Mouse (Mus musculus) midbrain, embryonic 14.5 days (tissue): ENCODE measurements around the gene Rundc3a. TPM values are rescaled to one million over a fixed set of nuclear protein-coding genes. Genes with fewer than 3 reads are reported as not detected.

ENCODE experiments used
- ATAC-seq: fragments of 200-750 bp; cut with Nextera tagmentation; 2 replicates; pipeline ENCODE4 v1.8.0; 2017; ENCODE audit warnings: moderate number of reproducible peaks, moderate library complexity; ENCODE audit not compliant: low FRiP score, low TSS enrichment
- DNase-seq: peaks from one replicate; pipeline ENCODE4 v3.0.0-alpha.2; 2015
- H3K27ac ChIP-seq: fragments of 300-500 bp; sonication (generic); replicated peaks from 2 replicates; pipeline ENCODE4 v1.5.1; 2014; ENCODE audit warnings: mild to moderate bottlenecking, low read depth, low read length, moderate library complexity
- H3K27me3 ChIP-seq: fragments of 300-500 bp; sonication (generic); 2 replicates; pipeline ENCODE4 v1.6.1; 2014; ENCODE audit warnings: low read length, control low read depth, mixed read lengths; ENCODE audit not compliant: control insufficient read depth, insufficient read depth
- H3K36me3 ChIP-seq: fragments of 300-500 bp; sonication (generic); 2 replicates; pipeline ENCODE4 v1.6.1; 2014; ENCODE audit warnings: low read length, control low read depth; ENCODE audit not compliant: control insufficient read depth, insufficient read depth
- H3K4me1 ChIP-seq: fragments of 300-500 bp; sonication (generic); 2 replicates; pipeline ENCODE4 v1.6.1; 2014; ENCODE audit warnings: mild to moderate bottlenecking, antibody characterized with exemption, low read length, control low read depth; ENCODE audit not compliant: control insufficient read depth, insufficient read depth
- H3K4me2 ChIP-seq: fragments of 300-500 bp; sonication (generic); 2 replicates; pipeline ENCODE4 v1.6.1; 2014; ENCODE audit warnings: mild to moderate bottlenecking, low read length, moderate library complexity
- H3K4me3 ChIP-seq: fragments of 300-500 bp; sonication (generic); replicated peaks from 2 replicates; pipeline ENCODE4 v1.5.1; 2014; ENCODE audit warnings: low read depth, low read length
- H3K9ac ChIP-seq: fragments of 300-500 bp; sonication (generic); replicated peaks from 2 replicates; pipeline ENCODE4 v1.6.1; 2014; ENCODE audit warnings: mild to moderate bottlenecking, low read length, moderate library complexity
- H3K9me3 ChIP-seq: fragments of 300-500 bp; sonication (generic); 2 replicates; pipeline ENCODE4 v1.6.1; 2016; ENCODE audit warnings: low read length, control low read depth, mixed read lengths; ENCODE audit not compliant: control insufficient read depth
- WGBS: fragments of 180-500 bp; shearing (Covaris S2); extraction: QIAGEN DNeasy Blood & Tissue Kit; methylation state at CpG from one replicate; pipeline ENCODE4 v1.1.7; 2014; 5-methylcytosine and 5-hydroxymethylcytosine counted together
- polyA plus RNA-seq: library from polyadenylated mRNA; unstranded; fragments of >200 nt; fragmentation: Nextera tagmentation; extraction: Ambion mirVana; gene quantifications from 2 replicates; pipeline ENCODE4 v1.2.1, GENCODE M21; 2014

Rundc3a gene
- polyA plus RNA-seq, 1 experiment from 2014 or later, result 113 TPM

DNA sequence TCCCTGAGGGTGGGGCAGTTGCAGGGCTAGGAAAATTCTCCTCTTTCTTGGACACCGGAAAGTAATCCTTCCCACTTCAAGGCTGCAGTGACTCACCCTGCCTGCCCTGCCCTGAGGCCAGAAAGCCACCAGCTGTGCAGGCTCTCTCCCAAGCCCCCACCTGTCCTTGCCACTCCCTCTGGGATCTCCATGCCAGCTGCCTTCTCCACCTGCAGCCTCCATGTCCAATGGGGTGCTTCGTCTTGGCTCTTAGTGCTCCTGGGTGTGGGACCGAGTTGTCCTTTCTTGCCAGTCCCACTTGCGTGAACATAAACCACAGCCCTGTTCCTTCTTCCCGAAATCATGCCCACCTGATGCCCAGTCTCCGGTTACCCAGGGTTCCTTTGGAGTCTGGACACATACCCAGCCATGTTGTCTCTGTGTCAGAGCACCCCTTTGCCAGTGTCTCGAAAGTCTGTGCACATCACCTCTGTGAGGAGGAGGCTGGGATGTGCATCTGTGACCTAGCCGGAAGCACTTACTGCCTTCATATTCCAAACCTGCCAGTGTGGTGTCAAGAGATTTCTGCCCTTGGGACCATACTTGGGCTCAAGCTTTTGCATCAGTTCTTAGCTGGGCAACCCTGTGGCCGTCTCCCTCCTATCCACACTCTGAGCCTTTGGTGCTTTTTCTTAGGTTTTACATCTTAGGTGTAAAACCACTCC, 1.4 kb downstream of the Rundc3a start:
- ATAC-seq, result no peak
- Histone ChIP-seq H3K27me3 (no peaks in the 10 kb centered on the region; the same call in 1 of the 2 replicates), H3K4me3 (peak overlapping the region; percentile 89), H3K36me3 (peaks cover 13% of the 10 kb centered on the region), H3K27ac (peak overlapping the region; percentile 96), H3K9me3 (no peaks in the 10 kb centered on the region), H3K9ac (peak overlapping the region; percentile 93), H3K4me1 (peaks cover 53% of the 10 kb centered on the region), H3K4me2 (peak overlapping the region; percentile 95)
- no peak for DNase-seq
- 61% methylated on average over 9 of the region's 9 CpGs for WGBS

DNA sequence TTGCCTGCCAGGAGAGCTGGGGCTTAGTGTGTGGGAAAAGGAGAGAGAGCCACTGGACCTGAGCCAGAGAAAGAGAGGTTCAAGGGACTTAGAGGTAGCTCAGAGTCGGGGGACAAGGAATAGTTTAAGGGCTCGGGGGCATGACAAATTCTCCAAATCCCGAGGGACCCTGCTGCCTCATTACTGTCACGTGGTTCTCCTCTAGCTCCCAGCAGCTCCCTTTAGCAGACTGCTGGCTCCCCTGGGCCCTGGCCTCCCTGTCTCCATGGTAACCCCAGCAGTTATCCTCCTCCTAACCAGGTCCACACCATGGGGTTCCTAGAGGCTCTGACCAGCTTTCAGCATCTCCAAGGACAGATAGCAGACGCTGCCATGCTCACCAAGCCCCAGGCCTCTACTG, 2.0 kb downstream of the Rundc3a start:
- Histone ChIP-seq H3K36me3 (peaks cover 20% of the 10 kb centered on the region), H3K27ac (peak overlapping the region; percentile 96), H3K4me2 (peak overlapping the region; percentile 95), H3K27me3 (no peaks in the 10 kb centered on the region; the same call in 1 of the 2 replicates), H3K4me3 (peak overlapping the region; percentile 89), H3K9me3 (no peaks in the 10 kb centered on the region), H3K9ac (peak overlapping the region; percentile 93), H3K4me1 (peaks cover 58% of the 10 kb centered on the region)
- 3% methylated on average over 5 of the region's 5 CpGs for WGBS
- peak; percentile 83 for DNase-seq
- ATAC-seq, result no peak

DNA sequence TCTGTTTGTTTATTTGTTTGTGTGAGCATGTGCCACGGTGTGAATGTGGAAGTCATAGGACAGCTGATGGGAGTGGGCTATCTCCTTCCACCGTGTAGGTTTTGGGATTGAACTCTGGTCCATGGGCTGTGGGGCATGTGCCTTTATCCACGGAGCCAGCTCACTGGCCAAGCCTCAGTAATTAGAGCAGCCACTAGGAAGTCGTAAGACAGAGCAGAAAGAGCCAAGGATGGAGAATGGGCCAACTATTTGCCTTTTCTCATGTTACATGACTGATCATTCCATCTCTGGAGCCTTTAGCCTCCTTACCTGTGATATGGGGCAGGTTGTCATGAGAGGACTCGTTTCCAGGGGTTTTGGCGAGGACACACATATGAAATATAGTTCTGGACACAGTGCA, 3.1 kb downstream of the Rundc3a start:
- Histone ChIP-seq H3K9ac (peak overlapping the region; percentile 93; the same call in 1 of the 2 replicates), H3K4me1 (peaks cover 58% of the 10 kb centered on the region), H3K36me3 (peaks cover 30% of the 10 kb centered on the region), H3K27me3 (no peaks in the 10 kb centered on the region; the same call in 1 of the 2 replicates), H3K4me2 (peak overlapping the region; percentile 95), H3K27ac (no peak overlapping the region), H3K4me3 (peak overlapping the region; percentile 89; the same call in 1 of the 2 replicates), H3K9me3 (no peaks in the 10 kb centered on the region)
- DNase-seq (no peak), ATAC-seq (no peak)
- 60% methylated on average over 6 of the region's 6 CpGs for WGBS

DNA sequence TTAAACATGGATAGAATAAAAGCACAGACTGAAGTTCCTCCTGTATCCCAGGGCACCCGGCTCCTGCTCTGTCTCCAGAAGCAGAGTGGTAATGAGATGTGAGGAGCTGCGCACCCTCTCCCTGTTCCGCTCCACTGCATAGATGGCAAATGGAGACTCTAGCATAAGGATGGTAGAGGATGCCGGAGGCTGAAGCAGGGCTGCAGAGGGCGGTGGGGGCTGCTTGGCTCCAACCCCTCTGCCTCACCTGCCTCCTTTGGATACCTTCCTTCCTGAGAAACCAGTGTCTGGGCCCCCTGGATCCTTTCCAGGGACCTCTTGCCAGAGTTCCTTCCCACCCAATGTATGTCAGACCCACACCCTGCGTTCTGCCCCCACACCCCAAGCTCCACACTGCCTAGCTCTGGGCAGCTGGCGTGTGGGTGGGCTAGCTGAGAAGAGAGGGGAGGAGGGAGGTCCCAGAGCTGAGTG, 3.5 kb downstream of the Rundc3a start:
- Histone ChIP-seq H3K36me3 (peaks cover 35% of the 10 kb centered on the region), H3K4me3 (peak overlapping the region; percentile 89; the same call in 1 of the 2 replicates), H3K27ac (no peak overlapping the region), H3K27me3 (no peaks in the 10 kb centered on the region; the same call in 1 of the 2 replicates), H3K4me2 (peak overlapping the region; percentile 95), H3K9ac (no peak overlapping the region; the same call in 1 of the 2 replicates), H3K4me1 (peaks cover 58% of the 10 kb centered on the region), H3K9me3 (no peaks in the 10 kb centered on the region)
- ATAC-seq (no peak), DNase-seq (no peak)
- WGBS, result 69% methylated on average over 7 of the region's 7 CpGs

DNA sequence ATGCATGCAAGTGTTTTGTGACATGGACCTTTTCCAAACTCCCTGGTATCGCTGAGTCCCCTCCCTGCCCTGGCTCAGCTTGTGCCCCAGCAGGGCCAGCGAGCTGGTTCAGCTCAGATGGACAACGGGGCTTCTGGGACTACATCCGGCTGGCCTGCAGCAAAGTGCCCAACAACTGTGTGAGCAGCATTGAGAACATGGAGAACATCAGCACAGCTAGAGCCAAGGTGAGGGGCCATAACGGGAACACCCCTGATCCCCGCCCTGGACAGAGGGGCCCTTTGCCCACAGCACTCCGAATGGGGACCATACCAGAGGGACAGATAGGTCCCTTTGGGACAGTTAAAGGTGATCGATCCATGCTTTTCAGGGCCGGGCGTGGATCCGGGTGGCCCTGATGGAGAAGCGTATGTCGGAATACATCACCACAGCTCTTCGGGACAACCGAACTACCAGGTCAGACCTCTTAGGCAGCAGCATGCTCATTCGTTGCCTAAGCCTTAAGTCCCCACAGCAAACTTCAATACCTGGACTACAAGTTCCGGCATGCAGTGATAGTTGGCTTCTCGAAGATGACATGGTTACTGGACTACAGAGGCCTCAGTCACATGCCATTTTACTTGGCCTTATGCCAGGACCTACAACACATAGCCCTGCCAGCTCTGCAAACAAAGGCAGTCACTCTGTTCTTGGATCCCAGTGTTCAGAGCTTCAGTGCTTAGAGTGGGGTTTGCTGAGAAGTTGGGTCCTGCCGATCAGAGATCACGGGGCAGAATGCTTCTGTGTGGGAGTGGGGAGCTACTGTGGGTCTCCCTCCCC, 5.0 kb downstream of the Rundc3a start:
- H3K36me3 ChIP-seq, result peaks cover 50% of the 10 kb centered on the region

DNA sequence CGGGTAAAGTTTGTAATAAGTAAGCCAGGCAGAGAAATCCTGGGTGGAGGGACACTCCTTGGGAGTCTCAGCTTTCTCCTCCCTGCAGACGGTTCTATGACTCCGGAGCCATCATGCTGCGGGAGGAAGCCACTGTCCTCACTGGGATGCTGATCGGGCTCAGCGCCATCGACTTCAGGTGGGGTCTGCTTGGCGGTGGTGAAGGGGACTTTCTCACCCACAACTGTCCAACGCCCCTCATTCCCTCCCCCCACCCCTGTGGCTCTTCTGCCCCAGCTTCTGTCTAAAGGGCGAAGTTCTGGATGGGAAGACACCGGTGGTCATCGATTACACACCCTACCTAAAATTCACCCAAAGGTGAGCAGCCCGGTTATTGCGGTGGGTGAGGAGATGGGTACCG, 5.9 kb downstream of the Rundc3a start:
- H3K27me3 ChIP-seq, result no peaks in the 10 kb centered on the region; the same call in 1 of the 2 replicates
- no peak overlapping the region for H3K4me2 ChIP-seq
- no peak overlapping the region for H3K9ac ChIP-seq
- H3K4me3 ChIP-seq, result no peak overlapping the region
- ATAC-seq (no peak), DNase-seq (no peak)
- H3K4me1 ChIP-seq, result peaks cover 49% of the 10 kb centered on the region
- H3K27ac ChIP-seq, result no peak overlapping the region
- H3K36me3 ChIP-seq, result peaks cover 59% of the 10 kb centered on the region
- no peaks in the 10 kb centered on the region for H3K9me3 ChIP-seq
- 22% methylated on average over 15 of the region's 15 CpGs for WGBS

More for the DNA sequence above, 5.0 kb downstream of the Rundc3a start:
- ATAC-seq, result no peak
- WGBS, result 79% methylated on average over 20 of the region's 20 CpGs
- Histone ChIP-seq H3K4me2 (peak overlapping the region; percentile 15; the same call in 1 of the 2 replicates), H3K9ac (no peak overlapping the region), H3K27me3 (no peaks in the 10 kb centered on the region; the same call in 1 of the 2 replicates), H3K27ac (no peak overlapping the region; the same call in 1 of the 2 replicates), H3K9me3 (no peaks in the 10 kb centered on the region), H3K4me1 (peaks cover 51% of the 10 kb centered on the region), H3K4me3 (no peak overlapping the region)
- peak; percentile 70 for DNase-seq

DNA sequence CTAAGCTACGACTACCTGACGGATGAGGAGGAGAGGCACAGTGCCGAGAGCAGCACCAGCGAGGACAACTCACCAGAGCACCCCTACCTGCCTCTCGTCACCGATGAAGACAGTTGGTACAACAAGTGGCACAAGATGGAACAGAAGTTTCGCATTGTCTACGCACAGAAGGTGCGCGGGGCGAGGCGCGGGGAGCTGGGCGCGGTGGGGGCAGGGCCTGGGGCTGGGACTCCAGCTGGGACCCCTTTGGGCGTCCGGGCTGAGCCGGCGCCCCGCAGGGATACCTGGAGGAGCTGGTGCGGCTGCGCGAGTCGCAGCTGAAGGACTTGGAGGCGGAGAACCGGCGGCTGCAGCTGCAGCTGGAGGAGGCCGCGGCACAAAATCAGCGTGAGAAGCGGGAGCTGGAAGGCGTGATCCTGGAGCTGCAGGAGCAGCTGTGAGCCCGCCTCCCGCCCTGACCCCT, 6.4 kb downstream of the Rundc3a start:
- 0 out of 2 replicates have a peak overlapping the region, but pooled peaks have one; percentile 9 for H3K9ac ChIP-seq
- peaks cover 44% of the 10 kb centered on the region for H3K4me1 ChIP-seq
- H3K4me3 ChIP-seq, result no peak overlapping the region
- H3K27me3 ChIP-seq, result no peaks in the 10 kb centered on the region; the same call in 1 of the 2 replicates
- WGBS, result 7% methylated on average over 34 of the region's 34 CpGs
- peak; percentile 59 for DNase-seq
- H3K27ac ChIP-seq, result no peak overlapping the region
- H3K9me3 ChIP-seq, result no peaks in the 10 kb centered on the region
- H3K36me3 ChIP-seq, result peaks cover 60% of the 10 kb centered on the region
- no peak for ATAC-seq
- H3K4me2 ChIP-seq, result 0 out of 2 replicates have a peak overlapping the region, but pooled peaks have one; percentile 15

DNA sequence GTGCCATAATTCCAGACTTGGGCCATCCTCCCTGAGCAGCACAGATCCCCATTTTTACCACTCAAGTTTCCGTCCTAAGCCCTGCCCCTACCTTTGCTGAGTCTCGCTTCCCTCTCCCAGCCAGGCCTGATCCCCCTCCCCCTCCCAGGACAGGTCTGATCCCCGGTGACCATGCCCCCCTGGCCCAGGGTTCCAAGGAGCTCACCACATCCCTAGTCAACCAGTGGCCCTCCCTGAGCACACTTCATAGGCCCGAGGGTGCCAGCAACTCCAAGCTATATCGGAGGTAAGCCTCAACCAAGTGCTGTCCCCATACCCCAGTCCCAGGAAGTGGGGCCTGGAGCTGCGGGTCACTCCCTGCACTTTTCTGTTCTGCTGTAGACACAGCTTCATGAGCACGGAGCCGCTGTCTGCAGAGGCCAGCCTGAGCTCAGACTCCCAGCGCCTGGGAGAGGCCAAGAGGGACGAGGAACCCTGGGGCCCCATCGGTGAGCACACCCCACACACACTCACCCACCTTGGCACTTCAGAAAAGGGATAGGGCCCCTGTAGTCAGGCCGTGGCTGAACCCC, 7.4 kb downstream of the Rundc3a start:
- Histone ChIP-seq H3K9ac (no peak overlapping the region), H3K36me3 (peaks cover 60% of the 10 kb centered on the region), H3K27me3 (no peaks in the 10 kb centered on the region; the same call in 1 of the 2 replicates), H3K4me1 (peaks cover 39% of the 10 kb centered on the region), H3K9me3 (no peaks in the 10 kb centered on the region), H3K27ac (no peak overlapping the region), H3K4me3 (no peak overlapping the region), H3K4me2 (no peak overlapping the region)
- 31% methylated on average over 12 of the region's 12 CpGs for WGBS
- ATAC-seq (no peak), DNase-seq (no peak)
